Mouse (Mus musculus): ENCODE data around the gene Mthfd1l.
"Not testable (repeated sequence)": the region's sequence is repeated elsewhere in the genome, so short reads cannot be mapped to it uniquely, and the experiment has no call there.

The Mthfd1l gene

DNA sequence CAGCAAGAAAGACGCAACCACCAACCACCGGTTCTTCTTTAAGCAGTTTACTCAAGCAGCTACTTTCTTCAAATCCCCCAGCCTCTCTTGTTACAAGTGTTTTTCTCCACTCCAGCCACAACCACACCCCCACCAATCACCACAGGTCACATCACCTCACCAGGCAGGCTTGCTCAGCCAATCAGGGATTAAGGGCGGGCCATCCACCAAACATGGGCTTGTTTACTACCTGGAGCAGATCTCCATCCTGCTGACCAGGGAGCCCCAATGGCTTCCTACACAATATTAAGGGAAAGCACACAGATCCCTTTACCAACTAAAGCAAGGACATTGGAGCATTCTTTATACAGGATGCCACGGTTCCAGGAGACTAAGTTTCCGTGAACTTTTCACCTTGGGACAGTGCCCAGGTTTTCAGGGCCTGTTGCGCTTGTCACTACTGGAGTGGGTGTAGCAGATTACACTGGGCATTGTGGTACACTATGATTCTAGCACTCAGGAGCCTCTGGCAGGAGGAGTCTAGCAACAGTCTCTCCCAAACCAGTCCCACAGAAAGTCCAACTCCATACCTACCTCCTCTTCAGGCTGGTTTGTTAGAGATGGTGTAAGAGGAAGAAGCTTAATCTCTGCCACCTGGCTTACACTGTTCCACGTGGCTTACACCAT lies 150.5 kb downstream of the Mthfd1l start:
- not testable (repeated sequence) for DNase-seq

DNA sequence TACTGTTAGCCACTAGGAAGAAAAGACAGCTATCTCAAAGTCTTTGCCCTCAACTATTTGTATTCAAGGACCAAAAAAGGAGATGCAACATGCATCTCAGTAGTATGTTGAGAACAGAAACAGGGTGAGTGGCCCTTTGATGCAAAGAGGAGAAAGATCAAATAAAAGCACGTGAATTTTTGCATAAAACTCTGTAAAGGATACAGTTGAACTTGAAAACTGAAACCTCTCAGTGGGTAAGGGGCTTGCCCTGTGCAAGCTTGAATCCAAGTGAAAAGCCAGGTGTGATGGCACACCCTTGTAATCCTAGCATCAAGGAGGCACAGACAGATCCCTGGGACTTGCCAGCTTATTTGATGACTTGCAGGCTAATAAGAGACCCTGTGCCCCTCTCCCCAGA lies 151.2 kb downstream of the Mthfd1l start:
- no peak for DNase-seq

DNA sequence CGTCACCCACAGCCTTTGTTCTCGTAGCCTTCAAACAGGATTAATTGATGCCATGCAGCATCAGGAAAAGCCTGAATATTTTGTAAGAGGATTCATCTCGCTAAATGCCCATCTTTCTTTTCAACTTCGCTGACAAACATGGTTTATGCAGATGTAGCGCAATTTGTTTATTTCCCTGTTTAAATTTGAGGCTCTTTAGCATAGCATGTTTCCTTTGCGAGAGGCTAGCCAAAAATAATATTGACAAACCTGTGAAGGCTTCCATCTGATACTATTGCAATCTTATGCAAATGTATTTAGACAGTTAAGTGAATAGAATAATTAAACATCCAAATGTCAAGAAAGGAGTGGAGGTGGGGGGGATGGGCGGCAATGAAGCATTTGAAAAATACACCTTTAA lies 152.3 kb downstream of the Mthfd1l start:
- DNase-seq, result no peak

DNA sequence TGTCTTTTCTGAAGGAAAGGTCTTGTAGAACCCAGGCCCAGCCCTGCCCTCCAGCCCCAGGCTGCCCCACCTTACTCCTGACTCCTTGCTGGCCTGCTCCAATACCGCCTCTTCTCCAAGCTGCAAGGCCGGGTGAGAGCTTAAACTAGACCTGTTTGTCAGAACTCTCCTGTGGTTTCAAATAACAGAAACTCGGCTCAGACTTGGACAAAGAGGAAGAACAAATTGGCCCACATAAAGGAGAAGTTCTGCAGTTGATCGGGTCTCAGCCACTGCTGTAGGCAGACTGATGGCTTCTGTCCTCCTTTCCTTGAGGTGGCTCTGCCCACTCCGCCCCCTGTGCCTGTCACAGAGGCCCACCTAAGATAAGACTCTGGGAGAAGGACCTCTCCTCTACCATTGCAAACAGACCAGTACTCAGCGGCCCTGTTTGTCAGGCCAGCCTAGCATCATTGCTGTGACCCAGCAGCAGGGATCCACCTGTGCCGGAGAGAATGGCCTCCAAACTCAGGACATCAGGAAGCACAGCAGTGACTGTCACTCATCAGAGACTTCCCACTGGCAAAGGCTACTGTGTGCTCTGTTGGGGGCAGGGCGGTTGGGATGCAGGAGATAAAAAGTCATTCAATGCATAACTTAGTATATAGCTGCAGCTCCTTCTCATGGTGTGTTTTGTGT lies 153.6 kb downstream of the Mthfd1l start:
- DNase-seq, result no peak

DNA sequence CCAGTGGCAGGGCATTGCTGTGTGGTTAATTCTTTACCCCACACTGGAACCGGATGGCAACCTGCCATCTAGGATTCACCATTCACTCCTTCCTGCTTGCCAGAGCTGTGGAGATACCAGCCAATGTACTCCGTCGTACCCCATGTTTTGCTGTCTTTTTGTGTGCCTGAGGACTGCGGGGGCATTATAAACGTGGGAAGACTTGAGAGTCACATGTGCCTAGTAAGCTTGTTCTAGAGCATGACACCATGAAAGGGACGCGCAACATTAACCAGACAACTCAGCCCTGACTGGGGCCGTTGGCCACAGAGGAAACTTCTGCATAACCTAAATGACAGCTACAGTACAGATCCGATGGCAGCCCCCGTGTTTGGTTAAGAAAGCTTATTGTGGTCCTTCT lies 155.5 kb downstream of the Mthfd1l start:
- no peak for DNase-seq

DNA sequence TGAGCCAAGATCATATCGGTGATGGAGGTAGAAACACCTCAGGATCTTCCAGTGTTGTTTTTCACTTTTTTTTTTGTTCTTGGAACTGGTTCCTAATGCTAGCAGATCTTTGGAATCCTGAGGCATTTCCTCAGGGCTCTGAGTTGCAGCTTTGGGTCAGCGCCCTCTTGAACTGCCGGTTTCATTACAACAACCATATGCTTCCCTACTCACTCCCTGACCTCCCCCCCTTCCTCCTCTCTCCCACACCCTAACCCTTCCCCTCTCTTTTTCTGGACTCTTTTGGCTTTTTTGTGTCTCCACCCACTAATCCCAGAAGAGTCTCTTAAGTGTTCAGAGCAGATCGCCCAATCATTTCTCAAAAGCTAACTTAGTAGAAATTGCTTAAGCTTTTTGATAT lies 156.0 kb downstream of the Mthfd1l start:
- peak; percentile 55 for DNase-seq

DNA sequence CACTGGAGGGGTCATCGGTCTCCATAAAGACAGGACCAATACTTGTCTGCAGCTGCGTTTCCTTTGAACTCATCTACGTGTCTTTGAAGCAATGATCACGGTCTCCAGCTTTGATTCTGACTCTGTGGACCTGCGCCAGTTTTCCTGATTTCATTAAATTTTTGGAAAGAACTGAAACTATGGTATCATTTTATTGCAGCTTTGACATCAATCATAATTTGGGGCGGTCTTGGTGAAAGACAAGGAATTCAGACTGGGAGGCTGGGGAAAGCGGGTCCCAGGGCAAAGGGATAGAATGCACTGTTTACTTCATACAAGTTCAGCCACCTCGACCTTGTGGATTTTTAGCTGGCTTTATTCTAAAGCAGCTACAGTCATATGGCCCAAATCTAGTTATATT lies 156.5 kb downstream of the Mthfd1l start:
- no peak for DNase-seq

DNA sequence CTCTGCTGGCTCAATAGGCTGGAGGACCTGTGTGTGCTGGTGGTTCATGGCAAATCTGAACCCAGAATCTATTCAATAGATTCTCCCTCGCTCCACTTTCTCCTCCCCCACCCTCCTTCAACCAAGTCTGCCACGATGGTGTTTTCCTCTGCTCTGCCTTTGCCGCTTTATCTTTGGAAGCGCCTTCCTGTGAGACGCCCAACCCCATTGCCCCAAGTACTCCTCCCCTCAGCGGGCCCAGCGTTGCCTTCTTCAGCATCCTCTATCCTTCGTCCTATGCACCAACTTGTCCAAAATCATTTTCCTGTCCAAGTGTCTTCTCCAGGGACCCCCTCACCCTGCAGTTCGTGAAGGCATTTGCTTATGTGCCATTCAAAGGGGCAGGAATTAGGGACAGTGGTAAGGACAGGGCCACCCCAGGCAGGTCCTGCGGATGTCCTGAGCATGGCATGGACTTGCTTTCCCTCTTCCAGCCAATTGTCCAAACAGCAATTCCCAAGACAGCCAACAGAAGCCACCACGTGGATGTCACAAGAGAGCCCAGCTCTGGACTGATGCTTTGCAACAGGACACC lies 157.2 kb downstream of the Mthfd1l start:
- DNase-seq, result no peak

DNA sequence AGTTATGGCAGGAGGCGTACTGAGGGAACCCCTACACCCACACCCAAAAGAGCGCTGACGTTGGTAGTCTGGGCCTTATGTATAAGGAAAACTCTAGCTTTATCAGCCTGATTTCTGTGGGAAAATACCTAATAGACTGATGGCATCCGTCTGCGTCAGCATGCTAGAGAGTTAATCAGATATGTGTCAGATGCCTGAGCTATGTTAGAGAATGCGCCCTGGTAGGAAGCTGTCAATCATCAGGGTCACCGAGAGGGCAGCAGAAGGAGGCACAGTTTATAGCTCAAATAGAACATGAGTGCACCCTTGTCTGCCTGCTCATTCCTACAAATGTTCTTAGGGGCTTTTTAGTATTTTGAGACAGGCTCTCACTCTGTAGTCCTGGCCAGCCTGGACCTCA lies 159.8 kb downstream of the Mthfd1l start:
- DNase-seq, result no peak

DNA sequence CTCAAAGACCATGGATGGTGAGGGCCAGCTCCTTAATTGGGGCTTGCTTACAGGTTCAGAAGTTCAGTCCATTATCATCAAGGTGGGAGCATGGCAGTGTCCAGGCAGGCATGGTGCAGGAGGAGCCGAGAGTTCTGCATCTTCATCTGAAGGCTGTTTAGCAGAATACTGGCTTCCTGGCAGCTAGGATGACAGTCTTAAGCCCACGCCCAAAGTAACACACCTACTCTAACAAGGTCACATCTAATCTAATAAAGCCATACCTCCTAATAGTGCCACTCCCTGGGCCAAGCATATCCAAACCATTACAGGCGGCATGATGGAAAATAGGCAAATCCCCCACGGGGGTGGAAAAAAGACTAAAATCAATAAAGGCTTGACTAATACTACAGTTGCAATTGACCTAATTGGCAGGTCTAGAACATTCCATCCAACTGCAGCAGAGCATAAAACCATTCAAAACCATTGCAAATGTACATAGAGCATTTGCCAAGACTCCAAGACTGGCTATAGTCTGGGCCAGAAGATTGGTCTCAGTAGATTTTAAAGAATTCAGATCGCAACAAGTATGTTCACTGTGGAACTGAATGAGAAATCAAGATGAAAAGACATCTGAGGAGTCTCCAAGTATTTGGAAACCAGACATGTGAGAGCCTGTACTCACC lies 162.3 kb downstream of the Mthfd1l start:
- DNase-seq, result no peak

DNA sequence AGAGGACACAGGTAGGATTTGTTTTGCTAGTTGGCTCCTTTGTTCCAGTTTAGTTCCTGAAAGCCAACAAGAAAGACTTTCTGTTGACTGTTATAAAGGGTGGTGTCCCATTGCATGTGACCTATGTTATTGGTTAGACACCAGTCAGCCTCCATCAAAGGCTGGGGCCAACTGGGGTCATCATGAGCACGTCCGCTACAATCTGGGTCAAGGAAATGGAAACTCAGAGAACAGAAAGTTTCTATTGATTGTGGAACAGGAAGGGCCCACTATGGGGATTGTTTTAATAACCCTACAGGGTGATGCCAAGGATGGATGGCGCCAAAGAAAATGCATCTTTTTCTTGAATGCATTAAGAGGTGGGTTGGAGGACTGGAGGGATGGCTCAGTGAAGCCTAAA lies 166.6 kb downstream of the Mthfd1l start:
- no peak for DNase-seq

DNA sequence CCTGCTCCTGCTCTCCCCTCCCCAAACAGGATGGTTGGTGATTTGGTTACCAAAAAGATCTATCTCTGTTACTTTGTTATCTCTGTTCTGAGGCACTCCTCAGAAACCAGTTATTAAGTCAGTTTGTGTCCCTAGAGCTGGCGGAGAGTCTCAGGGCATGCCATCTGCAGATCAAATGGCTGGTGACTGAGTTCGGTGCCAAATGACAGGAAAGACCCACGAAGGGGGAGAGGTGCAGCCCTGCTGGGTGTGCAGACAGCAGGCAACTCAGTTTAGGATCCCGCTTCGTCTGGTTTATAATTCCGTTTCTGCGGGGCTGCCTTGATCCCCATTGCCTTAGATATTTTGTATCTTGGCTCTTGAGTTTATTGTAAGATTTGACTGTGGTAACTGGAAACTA lies 168.8 kb downstream of the Mthfd1l start:
- DNase-seq, result no peak

DNA sequence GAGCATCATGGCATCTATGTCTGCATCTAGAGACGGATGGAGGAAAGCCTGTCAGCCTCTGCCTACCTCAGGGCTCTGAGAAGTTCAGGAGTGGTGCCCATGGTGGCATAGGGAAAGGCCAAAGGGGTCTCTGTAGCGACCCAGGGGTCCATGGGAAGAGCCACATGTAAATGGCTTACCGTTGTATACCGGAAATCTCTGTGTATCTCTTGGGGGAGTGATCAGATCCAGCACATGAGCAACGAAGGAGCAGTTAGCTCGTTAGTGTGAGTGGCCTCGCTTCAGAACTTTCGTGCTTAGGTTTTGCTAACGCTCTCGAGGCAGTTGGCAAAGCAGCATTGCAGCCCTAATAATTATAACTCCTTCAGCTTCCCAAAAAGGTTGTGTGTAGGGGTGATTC lies 169.9 kb downstream of the Mthfd1l start:
- DNase-seq, result no peak

DNA sequence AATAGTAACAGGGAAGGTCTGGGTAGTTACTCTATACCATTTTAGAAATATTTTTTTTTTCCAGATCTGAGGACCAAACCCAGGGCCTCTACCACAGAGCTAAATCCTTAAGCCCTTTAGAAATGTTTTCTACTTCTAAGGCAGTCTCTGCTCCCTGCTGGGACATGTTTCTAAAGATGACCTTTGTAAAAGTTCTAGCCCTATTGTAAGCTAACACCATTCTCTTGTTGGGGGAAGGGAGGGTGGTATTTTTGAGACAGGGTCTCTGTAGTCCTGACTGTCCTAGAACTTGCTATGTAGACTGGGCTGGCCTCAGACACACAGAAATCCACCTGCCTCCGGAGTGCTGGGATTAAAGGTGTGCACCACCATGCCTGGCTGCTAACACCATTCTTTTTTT lies 170.5 kb downstream of the Mthfd1l start:
- no peak for DNase-seq

DNA sequence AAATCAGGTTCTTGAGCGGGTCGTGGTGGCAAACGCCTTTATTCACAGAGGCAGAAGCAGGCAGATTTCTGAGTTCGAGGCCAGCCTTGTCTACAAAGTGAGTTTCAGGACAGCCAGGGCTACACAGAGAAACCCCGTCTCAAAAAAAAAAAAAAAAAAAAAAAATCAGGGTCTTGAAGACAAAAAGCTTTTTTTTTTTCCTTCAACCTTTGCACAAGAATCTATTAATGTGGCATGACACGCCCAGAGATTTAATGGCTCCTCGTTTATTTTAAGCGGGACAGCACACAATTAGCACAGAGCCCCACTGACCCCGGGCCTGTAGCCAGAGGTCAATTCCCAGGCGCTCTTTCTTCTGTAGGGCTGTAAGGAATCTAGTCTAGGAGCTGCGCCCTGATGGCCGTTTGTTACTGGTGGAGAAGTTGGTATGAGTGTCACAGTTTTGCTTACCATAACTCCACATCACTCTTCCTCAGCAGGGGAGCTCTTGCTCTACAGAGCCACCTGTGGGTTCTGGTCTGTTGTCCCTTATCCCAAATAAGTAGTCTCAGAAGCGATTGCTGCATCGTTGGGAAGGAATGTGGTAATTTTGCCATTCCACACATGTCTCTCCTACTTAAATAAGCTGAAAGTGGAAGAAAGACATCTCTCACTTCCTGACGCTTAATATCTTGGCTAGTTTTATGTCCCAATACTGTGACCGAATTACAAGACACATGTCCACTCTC lies 172.3 kb downstream of the Mthfd1l start:
- peak; percentile 47 for DNase-seq

DNA sequence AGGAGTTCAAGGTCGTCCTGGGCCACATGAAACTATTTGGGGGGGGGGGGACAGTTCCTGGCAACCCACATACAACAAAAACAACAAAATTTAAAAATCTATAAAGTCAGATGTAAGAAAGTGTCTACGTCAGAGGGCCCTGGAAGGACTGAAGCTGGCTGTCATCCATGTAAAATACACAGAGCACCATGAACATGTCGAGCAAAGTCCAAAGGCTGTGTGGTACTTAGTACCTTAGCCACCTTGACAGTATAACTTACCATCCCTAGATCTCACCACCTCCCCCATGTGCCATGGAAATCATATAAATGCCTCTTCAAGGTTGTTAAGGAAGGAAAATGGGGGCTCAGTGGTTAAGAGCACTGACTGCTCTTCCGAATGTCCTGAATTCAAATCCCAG lies 174.0 kb downstream of the Mthfd1l start:
- no peak for DNase-seq

DNA sequence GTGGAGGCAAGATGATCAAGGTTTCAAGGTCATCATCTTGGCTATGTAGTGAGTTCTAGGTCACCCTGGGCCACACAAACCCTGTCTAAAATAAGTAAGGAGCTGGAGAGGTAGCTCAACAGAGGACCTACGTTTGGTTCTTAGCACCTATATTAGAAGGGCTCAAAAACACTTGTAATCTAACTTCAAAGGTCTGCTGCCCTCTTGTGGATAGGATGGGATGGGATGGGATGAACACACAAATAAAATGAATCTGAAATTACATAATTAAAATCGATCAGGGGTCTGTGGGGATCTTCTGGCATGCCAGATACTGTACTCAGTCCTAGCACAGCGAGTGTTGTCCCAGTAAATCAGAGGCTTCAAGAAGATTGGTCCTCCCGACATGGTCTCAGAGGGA lies 178.2 kb downstream of the Mthfd1l start:
- peak; percentile 18 for DNase-seq

DNA sequence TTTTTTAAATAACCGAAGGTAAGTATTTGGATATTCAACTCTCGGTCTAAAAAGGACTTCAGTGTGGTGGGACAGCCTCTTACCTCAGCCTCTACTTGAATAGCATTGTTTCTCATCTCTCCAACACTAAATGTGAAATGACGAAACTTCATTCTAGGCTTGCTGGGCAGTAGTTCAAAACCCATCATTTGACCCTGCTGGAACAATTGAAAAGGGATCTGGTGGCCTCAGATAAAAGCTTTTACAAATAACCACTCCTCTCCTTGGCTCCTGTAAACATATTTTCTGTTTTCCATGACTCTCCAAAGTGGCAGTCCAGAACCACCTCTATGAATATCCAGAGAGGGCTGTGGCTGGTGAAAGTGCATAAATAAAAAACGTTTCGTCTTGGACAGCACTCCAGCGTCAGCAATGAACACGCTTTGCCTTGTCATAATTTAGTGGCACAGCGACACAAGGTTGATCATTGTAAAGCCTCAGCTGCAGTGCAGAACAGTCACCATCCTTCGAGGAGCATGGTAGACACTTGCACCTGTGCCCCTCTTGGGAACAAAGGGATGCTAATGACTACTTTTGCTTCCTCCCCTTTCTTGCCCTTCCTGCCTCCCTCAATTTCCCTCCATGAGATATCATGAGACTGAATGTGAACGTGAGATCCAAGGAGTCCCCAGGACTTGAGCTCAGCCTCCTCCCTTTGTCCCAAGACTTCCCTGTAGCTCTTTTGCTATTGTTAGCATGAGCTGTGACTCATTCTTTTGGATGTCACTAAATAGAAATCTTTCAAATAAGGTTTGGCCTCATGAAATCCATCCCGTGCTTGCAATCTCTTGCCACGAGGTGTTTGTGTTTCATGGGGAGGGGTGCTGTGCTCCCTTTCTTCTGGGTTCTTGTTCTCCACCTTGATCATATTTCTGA lies 179.2 kb downstream of the Mthfd1l start:
- peak; percentile 70 for DNase-seq

DNA sequence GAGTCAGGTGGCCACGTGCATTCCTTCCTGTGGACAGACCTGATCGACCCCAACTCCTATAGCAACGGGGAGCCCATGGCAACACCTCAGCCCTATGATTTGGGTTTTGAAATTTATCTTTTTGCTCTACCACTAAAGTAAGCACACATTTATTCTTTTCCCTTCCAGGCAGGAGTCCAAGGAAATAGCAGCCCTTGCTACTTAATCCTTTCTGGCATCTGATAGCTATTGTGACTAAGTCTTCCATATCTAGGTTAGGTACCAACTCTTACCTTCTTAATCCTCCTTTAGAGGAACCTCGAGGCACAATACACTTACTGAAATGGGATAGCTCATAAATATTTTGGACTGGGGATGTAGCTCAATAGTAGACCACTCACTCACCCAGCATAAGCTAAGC lies 180.1 kb downstream of the Mthfd1l start:
- no peak for DNase-seq

DNA sequence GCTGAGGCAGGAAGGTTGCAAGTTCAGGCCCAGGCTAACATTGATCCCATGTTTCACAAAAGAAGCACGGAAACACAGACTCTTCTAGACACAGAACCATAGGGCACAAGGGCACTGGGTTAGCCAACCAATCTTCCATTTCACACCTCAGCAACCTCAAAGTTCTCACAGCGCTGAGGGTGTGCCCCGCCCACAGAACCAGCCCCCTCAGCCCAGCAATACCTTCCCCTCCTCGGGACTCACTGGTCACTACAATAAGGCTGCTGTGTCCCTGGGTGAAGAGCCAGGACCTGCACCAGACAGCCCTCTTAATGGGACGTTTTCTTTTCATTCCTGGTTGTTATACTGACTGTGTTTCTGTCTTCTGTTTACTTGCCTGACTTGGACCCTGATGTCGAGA lies 181.1 kb downstream of the Mthfd1l start:
- DNase-seq, result no peak

DNA sequence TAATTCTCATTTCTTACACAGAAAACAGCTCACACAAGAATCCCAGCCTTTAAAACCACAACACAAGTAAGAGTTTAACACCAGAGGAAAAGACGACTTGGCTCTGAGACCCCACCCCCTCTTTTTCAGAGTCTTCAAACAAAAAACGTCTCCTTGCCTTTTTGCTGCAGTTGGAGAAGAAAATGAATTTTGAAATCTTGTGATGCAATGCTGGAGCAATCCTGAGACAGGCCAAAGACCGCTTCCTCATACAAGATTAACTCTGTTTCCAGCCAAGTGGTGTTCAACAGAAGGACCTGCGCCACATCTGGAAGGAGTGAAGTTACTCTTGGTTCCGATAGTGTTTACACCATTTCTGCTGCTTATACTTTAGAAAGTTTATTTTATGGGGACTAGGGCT lies 182.6 kb downstream of the Mthfd1l start:
- peak; percentile 27 for DNase-seq

DNA sequence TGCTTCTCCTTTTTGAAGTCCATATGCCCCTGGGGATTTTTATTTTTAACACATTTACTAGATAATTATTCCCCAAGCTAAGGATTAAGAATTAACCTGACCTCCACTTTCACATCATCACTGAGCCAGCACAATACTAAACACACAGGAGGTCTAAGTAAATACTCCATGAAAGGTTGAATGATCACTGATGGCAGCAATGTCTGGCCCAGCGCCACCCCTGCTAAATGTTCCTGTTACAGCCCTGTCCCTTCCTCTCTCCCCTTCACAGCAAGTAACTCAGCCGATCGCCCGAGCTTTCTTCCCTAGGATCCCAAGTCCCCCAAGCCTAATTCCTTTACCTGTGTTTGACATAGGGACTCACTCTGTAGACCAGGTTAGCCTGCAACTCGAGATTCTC lies 185.6 kb downstream of the Mthfd1l start:
- peak; percentile 17 for DNase-seq
